Mouse (Mus musculus): ENCODE results near the gene Thsd4. TPM values are rescaled to one million over a fixed set of nuclear protein-coding genes. Genes with fewer than 3 reads are reported as not detected.
A peak's percentile ranks its signal among the peaks of the same experiment; 100 is the strongest.

Thsd4 gene
- total RNA-seq, 2 experiments from 2014 or later: 5.0 to 5.5 TPM

DNA sequence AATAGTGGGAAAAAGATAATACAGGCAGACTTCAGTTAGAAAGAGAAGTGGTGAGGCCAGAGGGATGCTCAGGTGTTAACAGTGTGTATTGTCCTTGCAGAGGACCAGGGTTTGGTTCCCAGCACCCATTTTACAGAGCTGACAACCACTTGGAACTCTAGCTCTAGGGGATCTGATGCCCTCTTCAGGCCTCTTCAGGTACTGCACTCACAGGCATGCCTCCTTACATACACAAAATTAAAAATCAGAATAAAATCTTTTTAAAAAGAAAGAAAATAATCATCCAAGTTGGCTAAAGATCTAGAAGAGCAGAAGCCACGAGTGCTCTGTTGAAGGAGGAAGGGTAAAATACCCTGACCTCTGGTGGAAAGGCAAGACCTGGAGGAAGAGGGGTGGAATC lies 478.7 kb downstream of the Thsd4 start:
- no peak for DNase-seq (ENCODE audit: extremely low spot score in 1 of 2, low spot score in 2 of 2)
- Histone ChIP-seq H3K27ac (no peak overlapping the region), H3K4me3 (no peak overlapping the region)
- intact Hi-C loops (cut with DNase I): no loop called here
- peak; percentile 18 for TF ChIP-seq CTCF (IDR thresholded peaks at IDR 0.05)

DNA sequence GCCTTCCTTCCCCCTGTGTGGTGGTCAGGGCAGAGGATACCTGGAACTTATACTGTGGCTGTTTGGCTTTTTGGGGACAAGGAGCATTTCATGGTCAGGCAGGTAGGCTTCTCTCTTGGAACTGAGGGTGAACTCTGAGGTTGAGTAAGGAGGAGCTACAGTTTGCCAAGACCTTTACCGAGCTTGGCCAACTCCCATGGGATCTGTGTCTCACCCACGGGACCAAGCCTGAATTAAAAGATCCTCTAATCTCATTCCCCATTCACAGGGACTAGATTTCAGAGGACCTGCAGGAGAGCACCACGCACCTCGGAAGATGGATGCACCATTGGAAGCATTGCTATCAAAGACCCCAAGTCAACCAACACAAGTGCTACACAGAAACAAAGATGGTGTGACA lies 487.0 kb downstream of the Thsd4 start:
- Histone ChIP-seq H3K4me3 (no peak overlapping the region), H3K27ac (no peak overlapping the region)
- intact Hi-C loops (cut with DNase I): no loop called here
- TF ChIP-seq CTCF (IDR thresholded peaks at IDR 0.05): no peak
- DNase-seq (ENCODE audit: extremely low spot score in 1 of 2, low spot score in 2 of 2): no peak

- no peak for DNase-seq (ENCODE audit: extremely low spot score in 1 of 2, low spot score in 2 of 2)
- no peak overlapping the region for H3K4me3 ChIP-seq
- no peak overlapping the region for H3K27ac ChIP-seq
- intact Hi-C loops (cut with DNase I): no loop called here
- TF ChIP-seq CTCF (IDR thresholded peaks at IDR 0.05): no peak
Observed at GRCm38 (mm10) chr9:60027234-60027633, 494.6 kb downstream of the Thsd4 start.

GRCm38 (mm10) chr9:60026795-60027194 lies 495.1 kb downstream of the Thsd4 start:
- DNase-seq (ENCODE audit: extremely low spot score in 1 of 2, low spot score in 2 of 2): no peak
- no peak; the same call in 1 of the 2 replicates for TF ChIP-seq CTCF (IDR thresholded peaks at IDR 0.05)
- Histone ChIP-seq H3K27ac (no peak overlapping the region), H3K4me3 (no peak overlapping the region)
- intact Hi-C loops (cut with DNase I): no loop called here

- Histone ChIP-seq H3K27ac (no peak overlapping the region), H3K4me3 (no peak overlapping the region)
- DNase-seq (ENCODE audit: extremely low spot score in 1 of 2, low spot score in 2 of 2): no peak
- no peak for TF ChIP-seq CTCF (IDR thresholded peaks at IDR 0.05)
- intact Hi-C loops (cut with DNase I): no loop called here
Observed at GRCm38 (mm10) chr9:60025919-60026318, 495.9 kb downstream of the Thsd4 start.

DNA sequence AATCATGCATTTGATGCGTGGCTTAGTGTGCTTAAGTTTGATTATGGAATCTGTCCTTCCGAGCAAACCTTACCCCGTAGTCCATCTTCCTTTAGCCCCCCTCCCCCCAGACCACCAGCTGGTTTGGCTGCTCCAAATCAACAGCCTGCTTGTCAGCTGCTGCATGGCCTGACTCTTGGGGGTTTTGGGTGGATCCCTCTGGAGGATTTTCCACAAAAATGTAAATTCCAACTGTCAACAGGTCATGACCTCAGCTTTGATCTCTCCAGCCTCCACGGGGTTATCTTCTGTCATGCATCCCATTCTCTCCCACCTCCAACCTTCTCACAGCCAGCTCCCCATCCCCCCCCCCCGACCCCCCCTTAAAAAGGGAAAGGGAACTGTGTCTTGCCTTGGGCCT lies 496.9 kb downstream of the Thsd4 start:
- no peak for TF ChIP-seq CTCF (IDR thresholded peaks at IDR 0.05)
- intact Hi-C loops (cut with DNase I): no loop called here
- no peak for DNase-seq (ENCODE audit: extremely low spot score in 1 of 2, low spot score in 2 of 2)
- H3K4me3 ChIP-seq: no peak overlapping the region
- H3K27ac ChIP-seq: no peak overlapping the region

DNA sequence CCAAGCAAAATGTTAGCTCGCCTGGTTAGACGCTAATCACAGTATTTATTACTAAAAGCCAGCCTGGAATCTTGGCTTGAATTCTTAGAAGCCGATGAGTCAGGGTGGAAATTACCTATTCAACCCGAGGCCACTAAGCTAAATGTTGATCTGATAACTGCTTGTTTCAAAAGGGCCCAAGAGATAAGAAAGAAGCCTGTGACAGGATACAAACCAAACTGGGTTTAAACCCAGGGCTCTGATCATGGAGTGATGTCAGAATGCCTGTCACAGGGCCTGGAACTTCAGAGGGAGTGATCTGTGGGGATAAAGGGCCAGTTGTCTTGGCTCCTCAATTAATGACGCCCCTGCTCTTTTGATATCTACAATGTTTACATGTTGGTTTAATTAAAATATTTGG lies 497.3 kb downstream of the Thsd4 start:
- no peak for TF ChIP-seq CTCF (IDR thresholded peaks at IDR 0.05)
- intact Hi-C loops (cut with DNase I): no loop called here
- H3K27ac ChIP-seq: no peak overlapping the region
- H3K4me3 ChIP-seq: no peak overlapping the region
- no peak for DNase-seq (ENCODE audit: extremely low spot score in 1 of 2, low spot score in 2 of 2)

DNA sequence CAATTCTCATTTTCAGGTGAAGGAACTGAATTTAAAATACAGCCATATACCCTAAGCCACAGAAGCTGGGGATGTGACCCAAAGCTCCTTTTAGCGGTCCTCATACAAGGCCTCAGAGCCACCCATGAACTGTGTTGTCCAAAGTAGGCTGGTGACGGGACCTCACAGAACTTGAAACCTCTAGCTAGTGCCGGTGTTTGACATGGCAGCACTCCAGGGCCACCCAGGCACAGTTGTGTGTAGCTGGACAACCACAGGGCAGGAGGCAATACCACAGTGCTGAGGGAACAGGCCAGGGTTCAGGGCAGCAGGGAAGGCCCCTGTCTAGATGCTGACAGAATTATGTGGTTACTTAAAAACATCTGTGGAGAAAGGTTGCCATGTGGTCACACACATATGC lies 499.5 kb downstream of the Thsd4 start:
- DNase-seq (ENCODE audit: extremely low spot score in 1 of 2, low spot score in 2 of 2): no peak
- intact Hi-C loops (cut with DNase I): no loop called here
- no peak for TF ChIP-seq CTCF (IDR thresholded peaks at IDR 0.05)
- H3K4me3 ChIP-seq: no peak overlapping the region
- H3K27ac ChIP-seq: no peak overlapping the region

DNA sequence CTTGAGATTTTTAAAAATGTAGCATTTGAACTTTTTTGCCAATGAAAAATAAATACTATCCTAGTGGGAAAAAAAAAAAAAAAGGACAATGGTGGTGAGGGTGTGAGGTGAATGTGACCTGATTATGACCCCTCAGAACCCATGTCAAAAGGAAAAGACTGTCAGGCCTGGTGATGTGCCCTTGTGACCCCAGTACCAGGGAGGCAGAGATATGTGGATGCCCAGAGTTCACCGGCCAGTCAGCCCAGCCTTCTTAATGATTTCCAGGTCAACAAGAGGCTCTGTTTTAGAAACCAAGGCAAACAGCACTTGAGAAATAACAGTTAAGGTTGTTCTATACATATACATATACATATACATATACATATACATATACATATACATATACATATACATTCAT lies 501.4 kb downstream of the Thsd4 start:
- intact Hi-C loops (cut with DNase I): no loop called here
- no peak overlapping the region for H3K27ac ChIP-seq
- no peak for TF ChIP-seq CTCF (IDR thresholded peaks at IDR 0.05)

GRCm38 (mm10) chr9:60010285-60010684 lies 511.6 kb downstream of the Thsd4 start:
- no peak for DNase-seq (ENCODE audit: extremely low spot score in 1 of 2, low spot score in 2 of 2)
- H3K4me3 ChIP-seq: no peak overlapping the region
- H3K27ac ChIP-seq: no peak overlapping the region
- TF ChIP-seq CTCF (IDR thresholded peaks at IDR 0.05): no peak
- intact Hi-C loops (cut with DNase I): no loop called here

More for the DNA sequence above, 501.4 kb downstream of the Thsd4 start:
- no peak overlapping the region for H3K4me3 ChIP-seq
- no peak for DNase-seq (ENCODE audit: extremely low spot score in 1 of 2, low spot score in 2 of 2)

DNA sequence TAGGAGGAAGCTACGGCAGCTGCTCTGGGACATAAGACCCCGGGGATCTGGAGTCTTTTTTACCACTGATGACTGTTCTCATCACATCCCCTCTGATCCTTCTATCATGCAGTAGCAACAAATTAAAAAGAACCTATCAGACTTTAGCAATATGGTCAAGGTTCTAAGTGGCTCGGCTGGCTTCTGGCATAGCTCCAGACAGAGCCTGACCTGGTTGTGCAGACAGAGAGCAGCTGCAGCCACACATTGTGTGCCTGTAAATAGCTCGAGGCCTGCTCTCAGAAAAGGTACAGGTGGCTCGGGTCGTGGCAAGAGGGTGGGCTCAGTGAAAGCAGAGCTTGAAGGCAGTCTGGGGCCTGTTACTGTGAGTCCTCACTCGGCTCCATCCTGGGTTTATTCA lies 512.9 kb downstream of the Thsd4 start:
- H3K27ac ChIP-seq: no peak overlapping the region
- intact Hi-C loops (cut with DNase I): no loop called here
- no peak for TF ChIP-seq CTCF (IDR thresholded peaks at IDR 0.05)
- no peak overlapping the region for H3K4me3 ChIP-seq
- no peak for DNase-seq (ENCODE audit: extremely low spot score in 1 of 2, low spot score in 2 of 2)

DNA sequence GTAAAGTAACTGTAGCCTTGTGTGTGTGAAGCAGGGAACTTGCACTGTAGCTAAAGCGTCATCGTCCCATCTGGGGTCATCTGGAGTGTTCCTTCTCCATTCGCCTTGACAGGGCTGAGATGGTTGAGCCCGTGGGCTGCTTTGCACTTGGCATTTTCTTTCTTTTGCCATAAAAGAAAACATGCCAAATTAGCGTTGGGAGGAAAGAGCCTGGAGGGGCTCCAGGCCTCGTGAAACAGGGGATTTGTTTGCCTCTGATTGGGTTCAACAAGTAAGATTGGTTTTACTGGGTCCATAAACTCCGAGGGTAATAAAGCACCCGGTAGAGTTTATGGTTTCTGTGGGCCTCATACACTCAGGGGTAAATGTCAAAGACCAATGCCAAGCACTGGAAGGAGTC lies 519.5 kb downstream of the Thsd4 start:
- DNase-seq (ENCODE audit: extremely low spot score in 1 of 2, low spot score in 2 of 2): no peak
- H3K27ac ChIP-seq: no peak overlapping the region
- no peak overlapping the region for H3K4me3 ChIP-seq
- TF ChIP-seq CTCF (IDR thresholded peaks at IDR 0.05): no peak
- intact Hi-C loops (cut with DNase I): no loop called here

GRCm38 (mm10) chr9:60001444-60001843 lies 520.4 kb downstream of the Thsd4 start:
- DNase-seq (ENCODE audit: extremely low spot score in 1 of 2, low spot score in 2 of 2): no peak
- intact Hi-C loops (cut with DNase I): no loop called here
- no peak for TF ChIP-seq CTCF (IDR thresholded peaks at IDR 0.05)
- Histone ChIP-seq H3K27ac (no peak overlapping the region), H3K4me3 (no peak overlapping the region)

- TF ChIP-seq CTCF (IDR thresholded peaks at IDR 0.05): no peak
- no peak for DNase-seq (ENCODE audit: extremely low spot score in 1 of 2, low spot score in 2 of 2)
- peak overlapping the region; percentile 47; the same call in 1 of the 2 replicates for H3K27ac ChIP-seq
- H3K4me3 ChIP-seq: no peak overlapping the region
- intact Hi-C loops (cut with DNase I): loop anchor here (10.0 kb wide), 1 partner anchor 237 kb away; no protein-coding TSS in a partner anchor
Observed at GRCm38 (mm10) chr9:59997725-59998124, 524.1 kb downstream of the Thsd4 start.

Measured in left cerebral cortex, adult 2 months (tissue).